Mouse (Mus musculus) mature B cell (primary cell): Measurements from ENCODE around the gene Prdm8.

Experiments
- in situ Hi-C: fragments of 300-500 bp; cut with MboI; formaldehyde crosslinking; loops from 2 replicates; pipeline ENCODE4 v1.14.3; 2019

Prdm8 gene

DNA sequence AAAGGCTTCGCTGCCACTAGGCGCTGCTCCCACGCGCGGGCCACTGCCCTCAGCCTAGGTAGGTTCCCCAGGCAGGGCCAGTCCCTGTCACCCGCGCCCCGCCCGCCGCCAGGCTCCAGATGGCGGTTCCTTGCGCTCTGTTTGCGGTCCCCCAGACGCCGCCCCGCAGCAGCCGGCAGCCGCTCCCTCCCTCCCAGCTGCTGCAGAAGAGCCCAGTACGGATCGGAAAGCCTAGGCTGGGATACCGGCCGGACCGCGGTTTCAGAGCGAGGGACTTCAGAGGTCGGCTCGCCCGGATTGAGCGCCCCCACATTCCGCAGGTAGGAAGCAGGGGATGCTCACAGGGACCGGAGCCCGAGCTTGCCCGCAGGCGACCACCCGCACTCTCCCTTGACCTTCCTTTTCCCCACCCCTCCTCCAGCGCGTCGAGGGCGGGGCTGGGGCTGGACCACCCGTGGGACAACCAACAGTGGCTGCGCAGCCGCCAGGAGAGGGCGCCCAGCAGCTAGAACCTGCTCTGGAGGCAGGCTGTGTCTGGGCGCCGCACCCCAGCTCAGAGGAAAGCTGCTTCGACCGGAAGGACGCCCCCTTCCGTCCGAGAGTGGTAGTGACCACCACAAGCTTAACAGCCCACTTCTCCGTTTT is at the start of gene Prdm8:
Gene Prdm8, plus strand, starts transcription at position 19 of the 645 bp plus-strand sequence.
- in situ Hi-C loops = no loop called here

DNA sequence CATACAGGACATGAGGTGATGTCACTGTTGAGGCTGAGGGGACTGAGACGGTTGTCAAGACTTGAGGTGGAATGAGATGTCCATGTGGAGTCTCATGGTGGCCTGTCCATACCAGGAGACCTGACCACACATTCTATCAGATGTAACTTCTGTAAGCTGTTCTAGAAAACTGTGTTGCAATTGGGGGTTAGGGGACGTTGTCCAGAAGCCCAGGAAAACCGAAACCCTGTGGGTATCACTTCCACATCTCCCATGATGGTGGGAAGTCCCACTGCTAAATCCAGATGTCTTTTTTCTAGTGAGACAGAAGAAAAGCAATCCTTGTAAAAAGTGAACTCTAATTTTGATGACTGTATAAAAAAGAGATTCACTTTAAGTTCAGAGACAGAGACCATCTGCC is 39.9 kb upstream of the Prdm8 start:
- in situ Hi-C loops = no loop called here

DNA sequence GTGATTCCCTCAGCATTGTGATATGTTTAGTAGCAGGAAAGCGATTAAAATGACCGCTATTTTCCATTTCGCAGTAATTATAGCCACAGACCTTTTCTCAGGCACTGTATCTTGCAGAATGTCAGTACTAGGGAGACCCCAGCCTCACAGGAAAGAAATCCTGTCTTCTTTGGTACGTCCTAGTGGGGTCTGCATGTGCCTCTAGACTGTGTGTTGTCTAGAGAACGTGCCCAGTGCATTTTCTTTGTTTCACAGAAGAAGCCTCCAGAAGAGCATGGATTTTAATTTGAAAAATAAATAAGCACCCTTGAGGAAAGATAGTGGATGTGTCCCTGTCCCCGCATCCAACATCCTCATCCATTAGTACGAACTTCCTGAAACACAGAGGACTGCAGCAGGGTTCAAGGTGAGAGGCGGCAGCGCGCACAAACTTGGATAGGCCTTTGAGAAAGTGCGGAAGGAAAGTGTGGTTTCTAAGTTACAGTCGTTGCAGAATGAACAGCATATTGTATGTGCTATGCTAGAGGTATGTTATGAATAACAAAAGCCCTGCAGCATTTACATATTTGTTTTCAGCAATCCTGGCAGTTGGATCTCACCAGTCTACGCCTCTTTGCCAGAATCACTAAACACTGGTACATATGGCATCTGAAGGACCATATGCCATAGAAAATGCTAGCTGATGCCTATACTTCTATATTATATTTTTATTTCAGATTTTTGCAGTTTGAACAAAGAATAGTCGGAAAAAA is 28.3 kb upstream of the Prdm8 start:
- in situ Hi-C loops = no loop called here

DNA sequence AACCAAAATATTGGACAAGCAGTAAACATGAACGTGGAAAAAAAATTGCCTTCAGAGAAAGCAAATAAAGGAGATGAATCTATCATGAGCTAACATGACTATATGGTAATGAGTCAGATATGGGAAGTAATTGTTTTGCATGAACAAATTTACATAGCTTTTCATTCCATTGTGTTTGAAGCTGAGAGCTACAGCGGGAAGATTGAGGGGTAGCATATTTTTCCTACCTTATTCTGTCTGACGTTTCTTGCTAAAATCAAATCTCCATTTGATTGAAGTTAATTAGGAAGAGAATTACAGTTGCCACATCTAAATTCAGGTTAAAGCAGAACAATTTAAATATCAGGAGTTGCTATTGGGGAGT is 27.7 kb upstream of the Prdm8 start:
- in situ Hi-C loops = no loop called here

DNA sequence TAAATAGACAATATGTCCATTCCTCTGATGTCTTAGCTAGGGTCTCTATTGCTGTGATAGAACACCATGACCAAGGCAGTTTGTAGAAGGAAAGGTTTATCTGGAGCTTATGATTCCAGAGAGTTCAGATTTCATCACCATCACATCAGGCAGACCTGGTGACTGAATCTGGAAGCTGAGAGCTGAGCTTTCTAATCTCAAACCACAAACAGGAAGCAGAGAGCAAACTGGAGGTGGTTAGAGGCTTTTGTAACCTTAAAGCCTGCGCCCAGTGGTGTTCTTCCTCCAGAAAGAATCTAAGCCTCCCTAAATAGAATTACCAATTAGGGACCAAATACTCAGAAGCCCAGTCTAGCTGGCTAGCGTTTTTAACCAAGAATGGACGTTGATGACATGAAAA is 20.1 kb upstream of the Prdm8 start:
- in situ Hi-C loops = no loop called here

DNA sequence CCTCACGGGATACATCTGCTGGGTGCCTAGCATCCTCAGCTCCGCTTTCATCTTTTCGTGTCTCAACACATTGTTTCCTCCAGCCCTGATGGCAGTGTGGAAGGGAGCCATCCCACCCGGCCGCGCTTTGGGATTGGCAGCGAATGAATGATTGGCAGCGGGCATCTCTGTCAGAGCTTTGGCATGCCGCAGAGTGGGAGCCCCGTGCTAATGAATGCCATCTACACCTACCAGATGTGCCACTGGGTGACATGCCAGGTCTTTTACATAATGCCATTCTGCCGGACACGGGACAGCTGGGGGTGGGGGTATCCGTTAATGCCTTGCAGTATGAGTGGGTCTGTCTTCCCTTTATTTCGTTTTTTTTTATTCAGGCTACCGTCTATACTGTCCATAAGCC is 882 bp upstream of the Prdm8 start:
- in situ Hi-C loops = no loop called here

DNA sequence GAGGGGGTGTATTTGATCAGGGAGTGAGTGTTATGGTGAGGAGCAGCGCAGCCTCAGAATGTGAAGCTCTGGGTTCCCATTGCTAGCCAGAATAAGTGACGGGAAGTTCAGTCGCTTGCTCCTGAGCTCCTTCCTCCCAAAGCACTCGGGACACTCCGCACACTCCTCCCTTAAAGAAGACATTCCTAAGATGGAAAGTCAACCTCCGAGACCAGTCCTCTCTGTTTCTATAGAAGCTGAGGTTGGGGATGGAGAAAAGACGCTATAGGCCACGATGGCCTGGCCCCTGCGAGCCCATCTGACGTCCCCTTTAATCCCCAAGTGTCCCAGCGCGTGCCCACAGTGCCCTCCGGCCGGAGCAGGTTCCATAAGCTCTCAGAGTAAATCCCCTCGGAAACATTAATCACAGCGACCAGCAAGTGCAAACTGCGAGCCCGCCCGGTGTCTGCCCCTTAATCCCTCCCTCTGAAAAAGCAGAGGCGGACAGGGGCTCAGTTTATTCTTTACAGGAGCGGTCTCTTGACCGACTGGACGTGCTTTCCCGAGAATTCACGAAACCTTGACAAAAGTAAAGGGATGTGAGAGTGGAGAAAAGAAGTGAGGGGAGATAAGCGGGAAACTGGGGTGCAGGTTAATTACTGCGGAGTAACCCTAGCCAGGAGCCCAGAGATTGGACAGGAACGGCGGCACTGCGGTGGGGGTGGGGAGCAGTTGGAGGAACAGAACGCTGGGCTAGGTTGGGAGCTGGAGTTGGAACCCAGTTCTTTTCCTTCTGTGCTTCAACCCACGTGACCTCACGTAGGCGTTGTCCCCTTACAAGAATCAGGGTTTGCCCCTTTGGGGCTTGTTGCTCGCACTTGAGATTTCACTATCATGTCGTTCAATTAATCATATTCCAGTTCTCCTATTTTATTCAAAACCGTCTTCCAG is 1.6 kb downstream of the Prdm8 start:
- in situ Hi-C loops = no loop called here

DNA sequence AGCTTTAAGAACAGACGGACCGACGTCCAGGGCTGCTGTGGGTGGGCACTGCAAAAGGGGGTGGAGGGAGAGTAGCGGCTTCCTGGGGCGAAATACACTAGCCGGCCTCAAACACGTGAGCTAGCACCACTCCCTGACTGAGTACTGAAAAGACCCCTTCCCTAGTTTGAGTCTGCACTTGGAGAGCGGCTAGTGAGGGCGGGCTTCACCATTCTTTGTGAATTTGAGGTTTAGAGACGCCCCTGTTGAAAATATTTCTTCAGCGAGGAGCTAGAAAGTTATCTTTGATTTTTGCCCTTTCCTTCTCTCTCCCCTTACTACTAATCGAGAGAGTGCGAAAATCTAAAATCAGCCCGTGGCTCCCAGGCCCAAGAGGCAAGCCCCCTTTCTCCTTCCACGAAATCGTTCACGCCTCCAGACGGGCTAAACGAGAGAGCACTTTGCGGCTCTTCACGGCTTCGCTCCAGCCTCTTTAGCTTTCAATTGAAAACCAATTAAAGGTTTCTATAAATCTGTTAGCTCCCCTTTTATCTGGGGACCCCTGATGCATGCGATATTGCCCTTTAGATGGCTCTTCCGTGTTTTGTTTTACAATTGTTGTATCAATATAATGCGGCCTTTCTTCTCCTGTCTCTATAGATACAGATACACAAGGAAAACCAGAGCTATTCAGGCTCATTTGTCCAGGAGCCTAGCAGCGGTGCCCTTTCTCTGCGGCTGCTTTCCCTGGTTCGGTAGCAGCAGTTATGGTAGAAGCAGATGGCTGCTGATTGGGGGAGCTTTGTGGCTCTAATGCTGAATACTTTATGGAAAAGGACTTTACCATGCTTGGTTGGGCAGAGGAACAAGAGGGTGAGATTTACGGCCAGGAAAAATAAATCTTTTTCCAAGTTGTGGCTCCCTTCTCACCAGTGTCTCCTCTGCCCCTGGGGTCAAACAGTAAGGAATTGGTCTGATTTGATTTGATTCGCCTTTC is 2.7 kb downstream of the Prdm8 start:
- in situ Hi-C loops = no loop called here

DNA sequence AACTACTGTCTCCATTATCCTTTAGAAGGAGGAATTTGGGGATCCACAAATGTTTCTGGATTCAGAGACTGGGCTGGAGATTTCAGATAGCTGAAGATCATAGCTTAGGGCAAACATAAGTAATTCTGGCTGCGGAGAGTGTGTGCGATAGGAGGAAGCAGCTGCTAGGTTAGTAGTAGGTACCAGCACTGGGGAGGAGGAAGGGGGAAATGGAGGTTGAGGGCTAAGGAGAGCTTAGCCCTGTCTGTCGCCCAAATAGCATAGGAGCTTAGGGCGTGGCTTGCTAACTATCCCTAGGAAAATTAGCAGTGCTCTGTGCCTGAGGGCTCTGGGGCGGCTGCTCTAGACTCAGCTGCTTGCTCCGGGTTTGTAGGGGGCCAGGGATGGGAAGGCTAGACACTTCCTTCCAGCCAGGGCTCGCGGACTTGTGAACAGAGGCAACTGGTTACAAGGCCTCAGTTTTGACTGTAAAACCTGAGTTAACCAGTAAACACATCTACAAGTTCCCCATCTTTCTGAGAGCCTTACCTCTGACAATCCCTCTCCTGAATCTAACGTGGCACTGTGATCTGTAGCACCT is 4.7 kb downstream of the Prdm8 start:
- in situ Hi-C loops = no loop called here

DNA sequence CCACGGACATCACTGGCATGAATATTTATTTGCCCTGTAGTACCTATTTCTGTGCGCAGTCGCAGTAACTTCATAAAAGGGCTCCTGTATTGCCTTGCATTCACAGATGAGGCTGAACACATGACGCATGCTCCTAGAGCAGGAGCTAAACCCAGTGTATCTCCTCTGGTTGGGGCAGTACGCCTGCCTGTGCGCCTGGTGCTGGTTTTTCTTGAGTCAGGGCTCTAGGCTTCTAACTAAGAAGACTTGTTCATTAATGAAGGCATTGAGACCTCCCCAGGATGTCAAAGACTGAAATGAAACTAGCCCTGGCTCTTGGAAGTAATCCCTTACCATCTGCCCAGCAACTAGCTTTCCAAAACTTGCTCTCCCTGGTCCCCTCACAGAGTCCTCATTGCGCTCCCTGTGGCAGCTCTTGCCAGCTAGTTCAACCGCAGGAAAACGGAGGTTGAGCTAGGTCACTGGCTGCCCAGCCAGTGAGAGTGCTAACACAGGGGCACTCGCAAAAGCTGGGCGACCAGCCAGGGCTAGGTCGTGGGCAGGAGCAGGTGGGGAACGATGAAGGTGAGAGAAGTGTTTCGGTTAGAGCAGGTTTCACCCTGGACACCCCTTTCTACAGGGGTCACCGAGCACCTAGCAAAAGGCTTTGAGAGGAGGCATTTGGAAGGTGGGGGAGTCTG is 5.6 kb downstream of the Prdm8 start:
- in situ Hi-C loops = no loop called here

DNA sequence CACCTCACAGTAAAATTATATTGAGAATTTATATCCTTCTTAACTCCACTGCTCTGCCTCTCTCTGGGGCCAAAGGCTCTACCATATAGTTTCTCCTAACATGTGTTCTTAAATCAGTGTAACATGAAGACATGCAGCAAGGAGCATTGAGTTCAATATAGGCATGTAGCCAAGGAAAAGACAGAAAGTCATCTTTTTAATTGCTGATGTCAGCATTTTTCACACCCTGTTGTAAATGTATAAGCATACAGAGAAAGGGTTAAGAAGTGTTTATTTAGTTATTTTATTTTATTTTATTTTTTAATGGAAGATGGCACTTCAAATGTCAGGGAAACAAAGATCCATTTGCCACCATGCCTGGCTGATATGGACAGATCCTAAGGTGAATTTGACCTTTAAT is 6.7 kb downstream of the Prdm8 start:
- in situ Hi-C loops = no loop called here

DNA sequence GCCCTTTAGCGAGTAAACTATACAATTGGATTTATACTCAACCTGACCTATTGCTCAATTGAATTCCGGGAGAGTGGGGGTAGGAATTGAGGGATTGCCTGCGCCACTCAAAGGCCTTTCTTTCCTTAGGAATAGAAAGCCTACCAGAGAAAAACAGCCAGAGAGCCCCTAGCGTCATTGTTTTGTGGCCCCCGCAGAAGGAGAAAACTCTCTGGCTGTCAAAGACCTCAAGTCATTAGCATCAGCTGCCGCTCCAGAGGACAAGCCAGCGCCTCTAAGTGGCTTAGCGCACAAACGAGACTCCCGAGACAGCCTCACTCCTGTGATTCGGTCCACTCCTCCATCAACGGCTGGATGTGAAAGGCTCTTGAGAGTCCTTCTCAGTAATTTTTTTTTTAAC is 12.6 kb downstream of the Prdm8 start:
- in situ Hi-C loops = loop anchor here (5.0 to 25.0 kb wide), 2 partner anchors 147 to 1067 kb away; partner anchors contain the start of genes Antxr2 and Paqr3

DNA sequence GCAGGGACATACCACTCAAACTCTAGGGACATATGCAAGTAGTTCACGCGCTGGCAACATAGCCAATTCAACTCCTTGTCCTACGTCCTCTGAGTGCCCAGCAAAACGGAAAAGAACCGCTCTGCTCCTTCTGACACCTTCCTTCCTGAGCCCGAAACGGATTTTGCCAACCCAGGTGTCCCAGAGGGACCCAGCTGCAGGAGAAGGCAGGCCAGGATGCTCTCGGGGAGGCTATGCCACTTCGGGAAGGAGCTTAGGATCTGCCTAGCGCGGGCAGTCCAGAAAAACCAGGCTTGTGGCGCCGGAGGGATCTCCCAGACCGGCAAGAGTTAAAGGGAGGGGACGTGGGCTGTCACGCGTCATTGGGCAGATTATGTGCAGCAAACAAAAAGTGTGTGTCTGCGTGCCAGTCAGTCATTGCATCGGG is 13.5 kb downstream of the Prdm8 start:
- in situ Hi-C loops = loop anchor here (25.0 kb wide), 1 partner anchor 1068 kb away; the partner anchor contains the start of gene Paqr3

DNA sequence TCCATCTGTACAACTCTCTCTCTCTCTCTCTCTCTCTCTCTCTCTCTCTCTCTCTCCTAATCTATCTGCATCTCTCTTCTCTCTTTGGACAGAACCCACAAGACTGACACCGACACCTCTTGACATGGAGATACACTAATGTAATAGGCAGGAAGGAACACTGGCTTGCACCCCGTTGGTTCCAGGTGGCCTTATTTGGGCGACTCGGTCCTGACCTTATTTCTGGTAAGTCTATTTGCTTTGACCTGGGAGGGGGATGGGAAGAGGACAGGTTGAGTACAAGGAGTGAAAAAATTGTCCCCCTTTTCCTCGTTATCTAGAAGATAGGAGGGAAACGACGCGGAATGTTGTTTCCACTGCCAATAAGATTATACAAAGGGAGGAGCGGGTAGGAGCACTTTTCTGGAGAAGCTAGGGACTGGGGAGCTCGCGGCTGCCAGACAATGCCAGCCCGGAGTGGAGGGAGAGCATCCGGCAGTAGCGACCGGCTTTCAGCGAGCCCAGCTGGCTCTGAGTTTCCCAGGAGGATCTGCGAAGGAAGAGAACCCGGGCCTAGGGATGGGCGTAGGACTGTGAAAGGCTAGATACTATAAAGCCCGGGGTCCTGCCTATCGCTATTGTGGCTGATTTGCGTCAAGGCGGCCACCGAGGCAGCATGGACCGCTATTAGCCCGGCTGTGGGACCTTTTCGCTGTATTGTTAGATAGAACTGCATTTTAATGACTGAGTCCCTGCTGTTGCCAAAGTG is 14.1 kb downstream of the Prdm8 start:
- in situ Hi-C loops = loop anchor here (25.0 kb wide), 1 partner anchor 1069 kb away; the partner anchor contains the start of gene Paqr3

DNA sequence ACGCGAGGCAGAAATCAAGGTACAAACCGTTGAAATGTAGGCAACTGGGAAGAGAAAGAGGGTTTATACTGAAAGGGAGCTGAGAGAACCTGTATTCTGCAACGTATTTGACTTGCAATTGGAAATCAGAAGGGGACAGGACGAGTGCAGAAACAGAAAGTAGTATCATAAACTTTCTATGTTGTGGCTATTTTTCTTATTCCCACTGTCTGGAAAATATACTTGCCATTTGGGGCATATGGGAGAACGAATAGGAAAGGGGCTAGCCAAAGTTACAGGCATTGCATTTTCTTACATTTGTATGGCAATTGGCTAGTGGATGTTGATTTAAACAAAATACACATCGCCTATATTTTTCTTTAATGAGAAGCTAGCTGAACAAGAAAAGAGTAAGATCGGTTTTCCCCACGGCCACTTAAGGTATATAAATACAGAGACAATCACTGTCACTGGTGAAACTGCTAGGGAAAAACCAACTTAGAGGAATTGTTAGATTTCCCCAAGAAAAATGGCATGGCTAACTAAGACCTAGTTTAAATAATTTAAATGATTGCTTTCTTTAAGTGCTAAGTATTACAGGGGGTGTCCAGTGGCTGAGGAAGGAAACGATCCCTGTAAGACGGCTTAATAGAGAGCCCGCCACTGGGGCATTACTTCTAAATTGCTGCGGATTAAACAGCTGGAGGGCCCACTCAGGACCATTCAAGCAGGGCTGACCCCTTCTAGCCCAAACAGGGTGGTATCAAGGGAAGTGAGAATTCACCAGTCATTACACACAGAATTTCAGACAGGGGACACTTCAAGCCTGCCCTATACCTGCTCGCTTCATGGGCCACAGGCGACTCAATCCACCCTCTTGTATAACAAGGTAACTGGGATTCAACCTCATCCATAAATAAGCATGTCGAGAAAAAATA is 14.9 kb downstream of the Prdm8 start:
- in situ Hi-C loops = loop anchor here (25.0 kb wide), 1 partner anchor 1070 kb away; the partner anchor contains the start of gene Paqr3

DNA sequence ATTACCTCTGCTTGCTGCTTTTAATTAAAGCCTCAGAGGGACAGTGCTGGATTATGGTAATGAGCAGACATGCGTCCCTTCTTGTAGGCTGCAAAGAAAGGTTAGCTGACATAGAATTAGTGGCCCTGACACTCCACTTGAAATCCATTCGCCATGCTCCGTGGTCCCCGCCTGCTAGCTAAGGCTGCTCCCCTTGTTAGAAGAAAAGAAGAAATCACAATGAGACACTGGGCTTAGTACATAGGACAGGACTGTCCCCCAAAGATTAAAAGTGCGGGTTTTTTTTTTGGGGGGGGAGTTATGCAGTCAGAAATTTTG is 15.6 kb downstream of the Prdm8 start:
- in situ Hi-C loops = loop anchor here (25.0 kb wide), 1 partner anchor 1070 kb away; the partner anchor contains the start of gene Paqr3

DNA sequence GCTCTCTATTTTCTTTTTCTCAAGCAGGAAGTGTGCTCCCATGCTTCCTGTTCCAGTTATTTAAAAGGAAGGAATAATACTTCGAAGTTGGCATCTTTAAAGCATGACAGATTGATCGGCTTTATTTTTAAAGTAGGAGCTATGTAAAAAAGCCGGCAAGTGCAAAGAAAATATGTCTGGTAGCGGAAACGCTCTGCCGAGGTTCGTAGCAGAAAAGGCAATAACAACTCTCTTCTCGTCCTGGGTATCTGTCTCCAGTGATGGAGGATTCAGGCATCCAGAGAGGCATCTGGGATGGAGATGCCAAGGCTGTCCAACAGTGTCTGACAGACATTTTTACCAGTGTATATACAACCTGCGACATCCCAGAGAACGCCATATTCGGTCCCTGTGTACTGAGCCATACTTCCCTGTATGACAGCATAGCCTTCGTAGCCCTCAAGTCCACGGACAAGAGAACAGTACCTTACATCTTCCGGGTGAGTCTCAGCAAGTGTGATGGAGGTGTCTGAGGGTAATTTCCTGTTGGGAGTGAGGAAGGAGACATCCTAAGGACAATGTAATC is 16.1 kb downstream of the Prdm8 start:
- in situ Hi-C loops = loop anchor here (25.0 kb wide), 1 partner anchor 1071 kb away; the partner anchor contains the start of gene Paqr3
